ENCODE assay signal across 8 mouse cellular contexts in the genomic region with DNA sequence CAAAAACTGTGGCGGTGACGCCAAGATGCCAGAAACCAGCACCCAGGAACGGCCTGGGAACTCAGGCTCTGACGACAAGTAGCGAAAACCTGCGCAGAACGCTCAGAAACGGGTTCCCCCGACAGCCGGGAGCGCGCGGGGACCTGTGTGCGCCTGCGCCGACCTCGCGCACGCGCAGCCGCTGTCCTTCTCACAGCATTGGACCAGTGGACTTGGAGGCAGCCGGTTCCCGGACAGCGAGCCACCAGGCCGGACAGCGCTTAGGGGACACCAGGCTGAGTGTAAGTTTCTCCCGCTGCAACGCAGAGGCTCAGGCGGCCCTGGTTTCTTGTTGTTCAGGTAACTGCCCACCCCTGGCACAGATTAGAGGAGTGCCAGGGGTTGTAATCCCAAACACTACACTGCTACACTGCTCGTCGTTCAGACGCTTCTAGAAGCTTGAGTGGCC. TPM values are rescaled to one million over a fixed set of nuclear protein-coding genes. Genes with fewer than 3 reads are reported as not detected.
A peak's percentile ranks its signal among the peaks of the same experiment; 100 is the strongest.
DNase-seq lines count a peak whose midpoint lies in the region; ATAC-seq and TF ChIP-seq lines count a peak whose summit lies in the region.

A gene (plus strand): TSS at position 167 of the 448 bp plus-strand sequence.

- peak within 1 kb of the TSS; percentile 81 to 84 for H3K4me3 ChIP-seq in MEL (ENCODE audit: control insufficient read depth in 1 of 2, insufficient read depth in 1 of 2, low read depth in 2 of 2, low read length in 2 of 2)
- peak within 1 kb of the TSS; percentile 81 for H3K4me3 ChIP-seq in cerebellum, adult 2 months (replicated peaks; ENCODE audit: insufficient read depth, low read depth, low read length)
- H3K4me3 ChIP-seq in lung, postnatal 0 days (ENCODE audit: low read depth, low read length): peak within 1 kb of the TSS; percentile 57

- TF ChIP-seq POLR2A in MEL (IDR thresholded peaks at IDR 0.05; ENCODE audit: control insufficient read depth in 1 of 2, insufficient read depth in 1 of 2, low read depth in 1 of 2, low read length in 2 of 2, poor library complexity in 1 of 2): peak; percentile 67 to 92
- peak; percentile 95; the same call in 1 of the 2 replicates for TF ChIP-seq POLR2A in cerebellum, adult 2 months (IDR thresholded peaks at IDR 0.05; ENCODE audit: borderline replicate concordance, insufficient read depth, low read length)

- no peak for TF ChIP-seq CTCF in MEL (IDR thresholded peaks at IDR 0.05 in 2 of 3, conservative IDR thresholded peaks at IDR 0.05 in 1 of 3; ENCODE audit: control insufficient read depth in 1 of 3, insufficient read depth in 1 of 3, low read depth in 2 of 3, low read length in 3 of 3, poor library complexity in 1 of 3, severe bottlenecking in 1 of 3)
- TF ChIP-seq CTCF in cerebellum, adult 2 months (IDR thresholded peaks at IDR 0.05; ENCODE audit: borderline replicate concordance, insufficient read depth, low read depth, low read length): no peak
- no peak for TF ChIP-seq CTCF in lung, postnatal 0 days (IDR thresholded peaks at IDR 0.05)

- H3K9ac ChIP-seq in MEL (ENCODE audit: control insufficient read depth, low read depth, low read length, poor library complexity, severe bottlenecking): peak within 1 kb of the TSS; percentile 83
- H3K9ac ChIP-seq in lung, postnatal 0 days (replicated peaks; ENCODE audit: low read depth): peak within 1 kb of the TSS; percentile 65

- peak; percentile 80 for ATAC-seq in hematopoietic stem cell, adult 5-6 weeks (replicated peaks in 1 of 2; ENCODE audit: insufficient read depth in 1 of 2, low FRiP score in 2 of 2, low TSS enrichment in 1 of 2, low read depth in 1 of 2, poor library complexity in 2 of 2, severe bottlenecking in 2 of 2)
- peak; percentile 89 for ATAC-seq in lung, postnatal 0 days

- peaks cover 2 to 11% of the 10 kb centered on the region in 2 experiments; a peak in 2 of 4 replicates for H3K4me1 ChIP-seq in MEL (ENCODE audit: control insufficient read depth in 1 of 2, insufficient read depth in 2 of 2, low read length in 2 of 2)
- peaks cover 13% of the 10 kb centered on the region; the same call in 1 of the 2 replicates for H3K4me1 ChIP-seq in cerebellum, adult 2 months (ENCODE audit: control insufficient read depth, insufficient read depth, low read length)
- no peaks in the 10 kb centered on the region for H3K4me1 ChIP-seq in lung, postnatal 0 days (ENCODE audit: insufficient read depth, low read depth, low read length)

- peaks cover 9% of the 10 kb centered on the region for H3K79me2 ChIP-seq in MEL (ENCODE audit: control insufficient read depth, insufficient read depth, low read length, poor library complexity)

- no peak for TF ChIP-seq EP300 in MEL (IDR thresholded peaks at IDR 0.05; ENCODE audit: low read depth in 1 of 2, low read length in 2 of 2)
- no peak for TF ChIP-seq EP300 in lung, postnatal 0 days (IDR thresholded peaks at IDR 0.05)

- peak; percentile 95 for DNase-seq in MEL (ENCODE audit: low read depth, low spot score)
- peak; percentile 91 to 94 for DNase-seq in cerebellum, adult 2 months
- DNase-seq in forelimb bud, embryonic 11.5 days (ENCODE audit: low read depth, low spot score): peak; percentile 90
- DNase-seq in layer of hippocampus, adult 9-11 months: peak; percentile 89
- DNase-seq in lung, postnatal 0 days (ENCODE audit: low spot score): peak; percentile 96
- peak; percentile 74 for DNase-seq in ovary, postnatal 14 days (ENCODE audit: low spot score)
- peak; percentile 82 for DNase-seq in thymus, postnatal 14 days

- peak within 1 kb of the TSS; percentile 71 for H3K4me2 ChIP-seq in lung, postnatal 0 days (replicated peaks; ENCODE audit: low read depth, low read length)

- no peaks in the 10 kb centered on the region for H3K9me3 ChIP-seq in MEL (replicated peaks; ENCODE audit: insufficient read depth, low read length)
- H3K9me3 ChIP-seq in lung, postnatal 0 days (ENCODE audit: low read length): no peaks in the 10 kb centered on the region

- peaks cover 0 to 10% of the 10 kb centered on the region in 2 experiments; a peak in 2 of 4 replicates for H3K36me3 ChIP-seq in MEL (ENCODE audit: control insufficient read depth in 1 of 2, insufficient read depth in 2 of 2, low read length in 2 of 2)
- H3K36me3 ChIP-seq in lung, postnatal 0 days (ENCODE audit: insufficient read depth, low read length): no peaks in the 10 kb centered on the region

- no peak for TF ChIP-seq RAD21 in MEL (IDR thresholded peaks at IDR 0.05; ENCODE audit: low read depth, low read length)

- peak within 1 kb of the TSS; percentile 90 for H3K27ac ChIP-seq in MEL (ENCODE audit: control insufficient read depth, low read depth, low read length)
- H3K27ac ChIP-seq in cerebellum, adult 2 months (ENCODE audit: insufficient read depth, low read length): peak within 1 kb of the TSS; percentile 67; the same call in 1 of the 2 replicates
- peak within 1 kb of the TSS; percentile 76 for H3K27ac ChIP-seq in lung, postnatal 0 days (ENCODE audit: low read length)

- WGBS in cerebellum, adult 2 months: 1% methylated on average over 32 of the region's 32 CpGs
- WGBS in lung, postnatal 0 days: under 1% methylated on average over 32 of the region's 32 CpGs

- no peaks in the 10 kb centered on the region for H3K27me3 ChIP-seq in MEL (ENCODE audit: control insufficient read depth in 1 of 2, insufficient read depth in 2 of 2, low read length in 2 of 2)
- no peaks in the 10 kb centered on the region for H3K27me3 ChIP-seq in cerebellum, adult 2 months (ENCODE audit: control insufficient read depth, insufficient read depth, low read length)
- H3K27me3 ChIP-seq in lung, postnatal 0 days (replicated peaks; ENCODE audit: insufficient read depth, low read length): no peaks in the 10 kb centered on the region

TF ChIP-seq in MEL, 35 proteins besides CTCF, POLR2A, EP300 and RAD21:
- TF ChIP-seq MAZ (IDR thresholded peaks at IDR 0.05; ENCODE audit: low read depth, low read length) (no peak), HCFC1 (IDR thresholded peaks at IDR 0.05; ENCODE audit: low read depth, low read length) (peak; percentile 79), TAL1 (IDR thresholded peaks at IDR 0.05; ENCODE audit: low read length) (no peak), SIN3A (IDR thresholded peaks at IDR 0.05; ENCODE audit: low read length) (peak; percentile 64), USF1 (IDR thresholded peaks at IDR 0.05; ENCODE audit: low read depth, low read length) (no peak), CHD2 (IDR thresholded peaks at IDR 0.05; ENCODE audit: low read length) (no peak), UBTF (IDR thresholded peaks at IDR 0.05; ENCODE audit: borderline replicate concordance, insufficient read depth, low read depth, low read length) (no peak), MYB (IDR thresholded peaks at IDR 0.05; ENCODE audit: low read depth, low read length) (no peak), BHLHE40 (IDR thresholded peaks at IDR 0.05; ENCODE audit: borderline replicate concordance, low read depth, low read length) (no peak), ELF1 (IDR thresholded peaks at IDR 0.05; ENCODE audit: low read depth, low read length) (peak; percentile 40; the same call in 1 of the 2 replicates), MEF2A (IDR thresholded peaks at IDR 0.05; ENCODE audit: extremely low read depth, insufficient replicate concordance, low read depth, low read length, poor library complexity, severe bottlenecking) (0 out of 2 replicates have a peak, but pooled peaks have one; percentile 33), NELFE (IDR thresholded peaks at IDR 0.05; ENCODE audit: low read depth, low read length) (peak; percentile 93), ZNF384 (IDR thresholded peaks at IDR 0.05; ENCODE audit: low read depth, low read length) (no peak), JUND (IDR thresholded peaks at IDR 0.05; ENCODE audit: low read depth, low read length) (no peak), MXI1 (IDR thresholded peaks at IDR 0.05; ENCODE audit: low read depth, low read length) (no peak; the same call in 1 of the 2 replicates), CHD1 (IDR thresholded peaks at IDR 0.05; ENCODE audit: low read depth, low read length) (no peak), TBP (IDR thresholded peaks at IDR 0.05; ENCODE audit: low read depth, low read length) (peak; percentile 67), MAX (IDR thresholded peaks at IDR 0.05; ENCODE audit: low read length) (0 out of 2 replicates have a peak, but pooled peaks have one; percentile 38), GATA1 (IDR thresholded peaks at IDR 0.05; ENCODE audit: low read depth, low read length) (no peak), SMC3 (IDR thresholded peaks at IDR 0.05; ENCODE audit: low read depth, low read length) (no peak), TCF12 (IDR thresholded peaks at IDR 0.05; ENCODE audit: low read depth, low read length) (peak; percentile 21), ZMIZ1 (IDR thresholded peaks at IDR 0.05; ENCODE audit: low read depth, low read length) (peak; percentile 92), E2F4 (IDR thresholded peaks at IDR 0.05; ENCODE audit: borderline replicate concordance, low read depth, low read length) (no peak; the same call in 1 of the 2 replicates), MAFK (IDR thresholded peaks at IDR 0.05; ENCODE audit: borderline replicate concordance, low read depth, low read length) (no peak), POLR2AphosphoS2 (IDR thresholded peaks at IDR 0.05; ENCODE audit: low read length) (peak; percentile 83; the same call in 1 of the 2 replicates), USF2 (IDR thresholded peaks at IDR 0.05; ENCODE audit: borderline replicate concordance in 1 of 2, insufficient read depth in 1 of 2, low read depth in 1 of 2, low read length in 2 of 2) (no peak), MYC (IDR thresholded peaks at IDR 0.05; ENCODE audit: low read depth, low read length) (no peak), NRF1 (IDR thresholded peaks at IDR 0.05; ENCODE audit: insufficient read depth, low read depth, low read length, poor library complexity, severe bottlenecking) (peak; percentile 93), ETS1 (IDR thresholded peaks at IDR 0.05; ENCODE audit: low read depth, low read length) (peak; percentile 54; the same call in 1 of the 2 replicates), GABPA (IDR thresholded peaks at IDR 0.05; ENCODE audit: low read depth, low read length) (no peak)

RNA-seq across cellular contexts. Expression of the gene that starts here (rescaled TPM):
- total RNA-seq in MEL (2012; rRNA removed): 28.5 and 29.1 TPM in 2 replicates
- 10 to 100 TPM in 1 of 2 experiments, not detected in 1; 22.0 TPM for polyA plus RNA-seq in MEL (2012; ENCODE audit: insufficient read depth in 1 of 2, insufficient read length in 2 of 2, low read depth in 1 of 2, low replicate concordance in 2 of 2, missing spikeins in 1 of 2)
- polyA plus RNA-seq in cerebellum, adult 2 months (2012; rRNA removed): 114 and 115 TPM in 2 replicates
- total RNA-seq in hematopoietic stem cell, adult 5-6 weeks (2017): 15.1 and 29.8 TPM in 2 replicates
- 30.5 and 32.6 TPM in 2 replicates for polyA plus RNA-seq in lung, postnatal 0 days (2015; fragmentation: Nextera tagmentation; extraction: Ambion mirVana)

Comparison
In these comparisons a context has a peak if more than half of its experiments do, and no peak if none do; other contexts are left out.
1. Peak in every context shown above with its lines: DNase-seq, ATAC-seq, H3K4me3 ChIP-seq and H3K27ac ChIP-seq.